Mouse (Mus musculus): ENCODE data around the gene Ctbp2.

DNA sequence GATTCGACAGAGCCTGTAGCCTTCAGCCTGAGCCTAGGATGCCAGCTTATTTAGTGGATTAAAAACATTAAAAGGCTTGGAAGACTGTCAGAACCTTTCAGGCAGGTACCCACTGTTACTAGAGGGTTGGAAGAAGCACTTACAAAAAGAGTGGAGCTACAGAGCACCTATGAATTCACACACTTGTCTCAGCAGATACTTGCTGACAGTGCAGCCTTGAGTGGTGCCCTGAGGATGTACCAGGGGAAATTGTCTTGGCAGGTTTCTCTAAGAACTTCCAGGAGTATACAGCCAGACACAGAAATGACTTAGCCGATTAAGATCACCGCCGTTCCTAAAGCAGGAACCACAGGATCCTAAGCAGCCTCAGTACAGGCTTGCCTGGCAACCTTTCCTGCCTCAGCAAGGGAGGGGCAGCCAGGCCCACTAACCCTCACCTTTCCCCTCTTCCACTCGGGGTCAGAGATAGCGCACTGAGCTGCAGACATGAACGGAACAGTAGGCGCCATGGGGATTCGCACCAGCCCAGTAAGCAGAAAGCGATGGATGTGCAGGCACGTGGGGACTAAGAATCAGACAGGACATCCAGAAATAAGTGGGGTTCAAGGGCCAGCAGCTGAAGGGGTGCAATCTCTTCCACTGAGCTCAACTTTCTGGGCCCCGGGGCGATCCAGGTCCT, 40.1 kb downstream of the Ctbp2 start:
- TF ChIP-seq FLI1 (IDR thresholded peaks at IDR 0.05; ENCODE audit: low read length), result no peak
- no peak for TF ChIP-seq GATA1 (IDR thresholded peaks at IDR 0.05; ENCODE audit: borderline replicate concordance, low read length)

Measured in megakaryocyte, embryonic 14.5 days (primary cell).